Mouse (Mus musculus) stomach, postnatal 0 days (tissue): ENCODE results near the gene Ywhae. TPM values are rescaled to one million over a fixed set of nuclear protein-coding genes. Genes with fewer than 3 reads are reported as not detected.

Experiments used
- ATAC-seq: fragments of 200-750 bp; cut with Nextera tagmentation; 2 replicates; pipeline ENCODE4 v1.8.0; 2017; ENCODE audit not compliant: low FRiP score, low TSS enrichment
- DNase-seq: peaks from one replicate; pipeline ENCODE4 v3.0.0-alpha.2; 2016; ENCODE audit warnings: low spot score
- H3K27ac ChIP-seq: fragments of 300-500 bp; sonication (generic); replicated peaks from 2 replicates; pipeline ENCODE4 v1.5.1; 2014; ENCODE audit warnings: mild to moderate bottlenecking, control low read depth
- H3K27me3 ChIP-seq: fragments of 300-500 bp; sonication (generic); 2 replicates; pipeline ENCODE4 v1.6.1; 2014; ENCODE audit warnings: low read length; ENCODE audit not compliant: control insufficient read depth, insufficient read depth
- H3K36me3 ChIP-seq: fragments of 300-500 bp; sonication (generic); 2 replicates; pipeline ENCODE4 v1.6.1; 2014; ENCODE audit warnings: low read length, mixed read lengths; ENCODE audit not compliant: control insufficient read depth, insufficient read depth
- H3K4me1 ChIP-seq: fragments of 300-500 bp; sonication (generic); replicated peaks from 2 replicates; pipeline ENCODE4 v1.6.1; 2014; ENCODE audit warnings: antibody characterized with exemption; ENCODE audit not compliant: control insufficient read depth, insufficient read depth
- H3K4me2 ChIP-seq: fragments of 300-500 bp; sonication (generic); replicated peaks from 2 replicates; pipeline ENCODE4 v1.6.1; 2014; ENCODE audit warnings: low read depth, mild to moderate bottlenecking, control low read depth, moderate library complexity
- H3K4me3 ChIP-seq: fragments of 300-500 bp; sonication (generic); 2 replicates; pipeline ENCODE4 v1.5.1; 2014; ENCODE audit warnings: low read depth, low read length, control low read depth
- H3K9ac ChIP-seq: fragments of 300-500 bp; sonication (generic); 2 replicates; pipeline ENCODE4 v1.6.1; 2014; ENCODE audit warnings: mild to moderate bottlenecking, low read length, control low read depth, mixed read lengths
- H3K9me3 ChIP-seq: fragments of 300-500 bp; sonication (generic); 2 replicates; pipeline ENCODE4 v1.6.1; 2016; ENCODE audit warnings: low read length; ENCODE audit not compliant: control insufficient read depth
- CTCF ChIP-seq: IDR thresholded peaks from 2 replicates; pipeline ENCODE4 v1.5.1; 2016; ENCODE audit warnings: antibody characterized with exemption, low read depth, mild to moderate bottlenecking, moderate library complexity
- EP300 ChIP-seq: optimal IDR thresholded peaks from 2 replicates; pipeline ENCODE3; 2016; ENCODE audit warnings: antibody characterized with exemption
- WGBS: fragments of 180-500 bp; shearing (Covaris S2); extraction: QIAGEN DNeasy Blood & Tissue Kit; methylation state at CpG from one replicate; pipeline ENCODE4 v1.1.7; 2014; 5-methylcytosine and 5-hydroxymethylcytosine counted together
- polyA plus RNA-seq: library from polyadenylated mRNA; unstranded; fragments of >200 nt; fragmentation: Nextera tagmentation; extraction: Ambion mirVana; gene quantifications from 2 replicates; pipeline ENCODE4 v1.2.1, GENCODE M21; 2015

The Ywhae gene
- polyA plus RNA-seq, 1 experiment from 2014 or later = 416 TPM

DNA sequence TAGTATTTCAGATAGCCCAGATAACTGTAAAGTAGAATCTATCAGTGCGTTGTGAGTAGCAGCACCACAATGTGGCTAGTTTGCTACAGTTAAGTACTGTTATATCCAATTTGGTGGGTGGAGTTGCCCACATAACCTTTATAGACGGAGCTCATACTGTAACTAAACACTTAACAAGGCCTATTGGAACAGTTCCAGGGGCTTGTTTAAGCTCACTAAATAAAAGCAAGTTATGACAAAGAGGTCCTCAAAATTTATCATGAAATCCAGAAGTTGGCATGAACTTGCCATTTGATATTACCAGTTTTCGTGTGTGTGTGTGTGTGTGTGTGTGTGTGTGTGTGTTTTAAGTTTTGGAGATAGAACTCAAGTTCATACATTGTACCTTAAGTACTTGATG, 7.5 kb downstream of the Ywhae start:
- Histone ChIP-seq H3K9ac (no peak overlapping the region), H3K4me1 (peaks cover 2% of the 10 kb centered on the region), H3K9me3 (no peaks in the 10 kb centered on the region), H3K27ac (no peak overlapping the region), H3K27me3 (no peaks in the 10 kb centered on the region), H3K4me2 (no peak overlapping the region), H3K4me3 (no peak overlapping the region), H3K36me3 (0 out of 2 replicates have a peak, but pooled peaks cover 3% of the 10 kb centered on the region)
- ATAC-seq (no peak), DNase-seq (no peak)
- TF ChIP-seq EP300 = no peak
- no peak for TF ChIP-seq CTCF
- 21% methylated on average over 3 of the region's 3 CpGs for WGBS

DNA sequence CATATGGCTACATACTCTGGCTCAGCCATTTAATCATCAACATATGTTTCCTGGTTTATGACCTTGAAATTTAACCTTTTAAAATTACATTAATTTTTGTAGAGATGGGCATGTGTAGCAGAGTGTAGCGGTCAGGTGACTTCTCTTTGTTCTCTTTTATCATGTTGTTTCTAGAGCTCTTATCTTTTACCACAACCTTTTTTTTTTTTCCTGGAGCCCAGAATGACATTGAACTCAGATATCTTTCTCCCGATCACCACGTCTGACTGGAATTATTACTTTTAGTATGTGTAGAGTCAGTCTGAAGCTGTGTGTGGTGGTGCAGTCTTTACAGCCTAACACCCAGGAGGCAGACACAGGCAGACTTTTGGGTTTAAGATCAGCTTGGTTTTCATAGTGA, 8.9 kb downstream of the Ywhae start:
- no peak for DNase-seq
- no peak overlapping the region for H3K4me3 ChIP-seq
- no peak overlapping the region for H3K4me2 ChIP-seq
- no peaks in the 10 kb centered on the region for H3K27me3 ChIP-seq
- no peak overlapping the region for H3K9ac ChIP-seq
- TF ChIP-seq CTCF (no peak), EP300 (no peak)
- 0 out of 2 replicates have a peak, but pooled peaks cover 3% of the 10 kb centered on the region for H3K36me3 ChIP-seq
- no peaks in the 10 kb centered on the region for H3K9me3 ChIP-seq
- no peak overlapping the region for H3K27ac ChIP-seq
- ATAC-seq = peak; percentile 46; the same call in 1 of the 2 replicates
- 62% methylated on average over 3 of the region's 3 CpGs for WGBS
- peaks cover 2% of the 10 kb centered on the region for H3K4me1 ChIP-seq

DNA sequence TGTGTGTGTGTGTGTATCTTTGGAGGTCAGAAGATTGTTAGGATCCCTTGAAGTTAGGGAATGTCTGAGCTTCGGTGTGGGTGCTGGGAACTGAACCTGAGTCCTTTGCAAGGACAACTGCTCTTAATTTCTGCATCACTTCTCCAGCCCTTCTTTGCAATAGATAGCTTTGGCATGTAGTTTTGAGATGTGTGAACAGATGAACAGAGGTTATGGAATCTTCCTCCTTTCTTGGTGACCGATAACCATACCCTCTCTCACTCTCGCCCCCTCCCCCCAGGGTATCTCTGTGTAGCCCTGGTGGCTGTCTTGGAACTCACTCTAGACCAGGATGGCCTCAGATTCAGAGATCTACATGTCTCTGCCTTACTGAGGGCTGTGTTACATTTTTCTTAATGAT, 12.1 kb downstream of the Ywhae start:
- DNase-seq = no peak
- no peaks in the 10 kb centered on the region for H3K36me3 ChIP-seq
- WGBS = 95% methylated on average over 3 of the region's 3 CpGs

DNA sequence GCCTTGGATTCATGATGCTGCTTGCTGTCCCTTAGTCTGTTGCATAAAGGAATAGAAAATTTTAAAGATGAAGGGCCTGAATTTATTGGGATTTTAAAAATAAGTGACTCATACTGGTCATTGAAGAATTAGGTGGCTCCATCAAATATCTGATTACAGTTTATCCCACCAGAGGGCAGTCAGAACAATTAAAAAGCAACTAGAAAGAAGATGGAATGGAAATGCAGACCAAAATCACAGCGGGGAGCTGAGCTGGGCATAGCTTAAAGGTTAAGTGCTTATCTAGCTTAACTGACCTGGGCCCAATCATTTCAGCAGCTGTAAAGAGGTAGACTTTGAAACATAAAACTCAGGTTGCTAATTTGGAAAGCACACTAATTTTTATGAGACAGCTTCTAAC, 17.9 kb downstream of the Ywhae start:
- Histone ChIP-seq H3K9ac (no peak overlapping the region), H3K4me2 (no peak overlapping the region)

More for the DNA sequence above, 12.1 kb downstream of the Ywhae start:
- no peaks in the 10 kb centered on the region for H3K27me3 ChIP-seq
- no peak for ATAC-seq
- no peak overlapping the region for H3K4me3 ChIP-seq
- H3K4me1 ChIP-seq = 0 out of 2 replicates have a peak, but pooled peaks cover 2% of the 10 kb centered on the region
- no peak overlapping the region for H3K4me2 ChIP-seq
- H3K9me3 ChIP-seq = no peaks in the 10 kb centered on the region
- H3K27ac ChIP-seq = no peak overlapping the region
- no peak overlapping the region for H3K9ac ChIP-seq
- no peak for TF ChIP-seq EP300
- no peak for TF ChIP-seq CTCF

DNA sequence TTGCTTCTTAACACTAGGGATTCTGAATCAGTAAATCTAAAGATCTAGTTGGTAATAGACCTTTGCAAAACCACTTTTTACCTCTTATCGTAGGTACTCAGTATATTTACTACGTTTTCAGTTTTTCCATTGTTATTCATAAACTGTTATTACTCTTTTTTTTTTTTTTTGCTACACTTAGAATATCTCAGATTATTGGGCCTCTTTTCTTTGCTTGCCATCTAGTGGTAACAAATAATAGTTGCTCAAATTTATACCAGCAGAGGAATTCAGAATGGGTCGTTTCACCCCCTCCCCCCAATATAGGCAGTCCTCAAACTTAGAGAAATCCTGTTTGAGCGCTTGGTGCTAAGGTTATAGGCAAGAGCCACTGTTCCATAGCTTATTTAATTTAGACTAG, 18.4 kb downstream of the Ywhae start:
- DNase-seq (no peak), ATAC-seq (no peak)
- no peak overlapping the region for H3K9ac ChIP-seq
- TF ChIP-seq EP300 = no peak
- peak; percentile 62 for TF ChIP-seq CTCF
- H3K27me3 ChIP-seq = no peaks in the 10 kb centered on the region
- H3K27ac ChIP-seq = no peak overlapping the region
- H3K4me1 ChIP-seq = no peaks in the 10 kb centered on the region
- H3K4me2 ChIP-seq = no peak overlapping the region
- H3K9me3 ChIP-seq = no peaks in the 10 kb centered on the region
- no peak overlapping the region for H3K4me3 ChIP-seq
- peaks cover 5% of the 10 kb centered on the region; the same call in 1 of the 2 replicates for H3K36me3 ChIP-seq
- 64% methylated on average over 4 of the region's 4 CpGs for WGBS

More for the DNA sequence above, 17.9 kb downstream of the Ywhae start:
- Histone ChIP-seq H3K27me3 (no peaks in the 10 kb centered on the region), H3K27ac (no peak overlapping the region), H3K4me3 (no peak overlapping the region), H3K4me1 (no peaks in the 10 kb centered on the region), H3K36me3 (0 out of 2 replicates have a peak, but pooled peaks cover 3% of the 10 kb centered on the region), H3K9me3 (no peaks in the 10 kb centered on the region)
- 48% methylated on average over 1 of the region's 1 CpGs for WGBS
- TF ChIP-seq EP300 (no peak), CTCF (peak; percentile 23)
- DNase-seq = no peak
- no peak for ATAC-seq

DNA sequence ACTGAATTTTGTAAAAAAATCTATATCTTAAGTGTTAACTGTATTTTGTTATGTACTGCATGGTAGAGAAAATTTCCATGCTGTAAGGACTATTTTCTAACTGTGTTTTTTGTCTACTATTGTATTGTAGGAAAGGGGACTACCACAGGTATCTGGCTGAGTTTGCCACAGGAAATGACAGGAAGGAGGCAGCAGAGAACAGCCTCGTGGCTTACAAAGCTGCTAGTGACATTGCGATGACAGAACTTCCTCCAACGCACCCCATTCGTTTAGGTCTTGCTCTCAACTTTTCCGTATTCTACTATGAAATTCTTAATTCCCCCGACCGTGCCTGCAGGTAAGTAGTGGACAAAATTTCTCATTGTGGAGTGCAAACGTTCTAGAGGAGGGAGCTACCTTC, 24.0 kb downstream of the Ywhae start:
- no peaks in the 10 kb centered on the region for H3K9me3 ChIP-seq
- no peak overlapping the region for H3K4me2 ChIP-seq
- no peak for DNase-seq
- H3K36me3 ChIP-seq = peaks cover 22% of the 10 kb centered on the region
- no peak for TF ChIP-seq CTCF
- TF ChIP-seq EP300 = no peak
- 84% methylated on average over 8 of the region's 8 CpGs for WGBS
- H3K4me3 ChIP-seq = no peak overlapping the region
- no peak for ATAC-seq
- H3K4me1 ChIP-seq = no peaks in the 10 kb centered on the region
- no peaks in the 10 kb centered on the region for H3K27me3 ChIP-seq
- no peak overlapping the region for H3K9ac ChIP-seq
- no peak overlapping the region for H3K27ac ChIP-seq
